Mouse (Mus musculus): ENCODE measurements around the gene Chrm5.
"Not testable (repeated sequence)": the region's sequence is repeated elsewhere in the genome, so short reads cannot be mapped to it uniquely, and the experiment has no call there.

Chrm5 gene

GRCm38 (mm10) chr2:112482533-112483333, 2.2 kb upstream of the Chrm5 start:
- no peak for DNase-seq (ENCODE audit: extremely low read depth, insufficient read length, low spot score)

- peak; percentile 39 for DNase-seq (ENCODE audit: extremely low read depth, insufficient read length, low spot score)
Measured at GRCm38 (mm10) chr2:112481564-112481963, 995 bp upstream of the Chrm5 start.

GRCm38 (mm10) chr2:112476554-112476953, 4.0 kb downstream of the Chrm5 start:
- no peak for DNase-seq (ENCODE audit: extremely low read depth, insufficient read length, low spot score)

- DNase-seq (ENCODE audit: extremely low read depth, insufficient read length, low spot score) = no peak
Measured at GRCm38 (mm10) chr2:112474997-112475724, 5.4 kb downstream of the Chrm5 start.

- no peak for DNase-seq (ENCODE audit: extremely low read depth, insufficient read length, low spot score)
Measured at GRCm38 (mm10) chr2:112472076-112472475, 8.5 kb downstream of the Chrm5 start.

- DNase-seq (ENCODE audit: extremely low read depth, insufficient read length, low spot score) = no peak
Measured at GRCm38 (mm10) chr2:112470961-112471381, 9.6 kb downstream of the Chrm5 start.

- no peak for DNase-seq (ENCODE audit: extremely low read depth, insufficient read length, low spot score)
Measured at GRCm38 (mm10) chr2:112469542-112469941, 11.0 kb downstream of the Chrm5 start.

- no peak for DNase-seq (ENCODE audit: extremely low read depth, insufficient read length, low spot score)
Measured at GRCm38 (mm10) chr2:112460557-112460956, 20.0 kb downstream of the Chrm5 start.

GRCm38 (mm10) chr2:112454862-112455564, 25.6 kb downstream of the Chrm5 start, which contains the start of gene Emc7:
TSS of gene Emc7 (plus strand) at chr2:112454997.
- peak; percentile 98 for DNase-seq (ENCODE audit: extremely low read depth, insufficient read length, low spot score)

GRCm38 (mm10) chr2:112454125-112454861, 26.3 kb downstream of the Chrm5 start:
- DNase-seq (ENCODE audit: extremely low read depth, insufficient read length, low spot score) = no peak

GRCm38 (mm10) chr2:112452513-112452912, 28.1 kb downstream of the Chrm5 start:
- DNase-seq (ENCODE audit: extremely low read depth, insufficient read length, low spot score) = not testable (repeated sequence)

GRCm38 (mm10) chr2:112449597-112450296, 30.8 kb downstream of the Chrm5 start:
- no peak for DNase-seq (ENCODE audit: extremely low read depth, insufficient read length, low spot score)

- DNase-seq (ENCODE audit: extremely low read depth, insufficient read length, low spot score) = no peak
Measured at GRCm38 (mm10) chr2:112448510-112449059, 32.0 kb downstream of the Chrm5 start.

- not testable (repeated sequence) for DNase-seq (ENCODE audit: extremely low read depth, insufficient read length, low spot score)
Measured at GRCm38 (mm10) chr2:112448046-112448445, 32.5 kb downstream of the Chrm5 start.

- peak; percentile 61 for DNase-seq (ENCODE audit: extremely low read depth, insufficient read length, low spot score)
Measured at GRCm38 (mm10) chr2:112445511-112445910, 35.1 kb downstream of the Chrm5 start.

GRCm38 (mm10) chr2:112443491-112443890, 37.1 kb downstream of the Chrm5 start:
- DNase-seq (ENCODE audit: extremely low read depth, insufficient read length, low spot score) = peak; percentile 69

- DNase-seq (ENCODE audit: extremely low read depth, insufficient read length, low spot score) = no peak
Measured at GRCm38 (mm10) chr2:112437589-112437988, 43.0 kb downstream of the Chrm5 start.

GRCm38 (mm10) chr2:112436292-112436691, 44.3 kb downstream of the Chrm5 start:
- DNase-seq (ENCODE audit: extremely low read depth, insufficient read length, low spot score) = no peak

GRCm38 (mm10) chr2:112433359-112433758, 47.2 kb downstream of the Chrm5 start:
- peak; percentile 28 for DNase-seq (ENCODE audit: extremely low read depth, insufficient read length, low spot score)

- no peak for DNase-seq (ENCODE audit: extremely low read depth, insufficient read length, low spot score)
Measured at GRCm38 (mm10) chr2:112432523-112432922, 48.0 kb downstream of the Chrm5 start.
